Mouse (Mus musculus) myocyte (in vitro differentiated cells): ENCODE data around the gene Suds3.

Experiments used
- E2F4 ChIP-seq: IDR thresholded peaks from one replicate; pipeline ENCODE4 v1.6.1; 2011; ENCODE audit warnings: mild to moderate bottlenecking, control low read depth, moderate library complexity; ENCODE audit not compliant: insufficient read depth
- MAX ChIP-seq: IDR thresholded peaks from one replicate; pipeline ENCODE4 v1.6.1; 2011; ENCODE audit warnings: low read depth, mild to moderate bottlenecking, control low read depth
- MYOD1 ChIP-seq, 3 experiments: IDR thresholded peaks; one replicate each; pipeline ENCODE4 v1.6.1; 2011; ENCODE audit warnings: control low read depth in 2 of 3, low read depth in 2 of 3, mild to moderate bottlenecking in 2 of 3, moderate library complexity in 1 of 3; ENCODE audit not compliant: insufficient read length in 2 of 3, control insufficient read depth in 1 of 3
- MYOG ChIP-seq, 3 experiments: IDR thresholded peaks; one replicate each; pipeline ENCODE4 v1.6.1; 2011; ENCODE audit warnings: control low read depth in 2 of 3, low read depth in 2 of 3, mild to moderate bottlenecking in 2 of 3; ENCODE audit not compliant: insufficient read length in 2 of 3, control insufficient read depth in 1 of 3, insufficient read depth in 1 of 3
- POLR2A ChIP-seq: IDR thresholded peaks from one replicate; pipeline ENCODE4 v1.6.1; 2011; ENCODE audit warnings: low read depth, mild to moderate bottlenecking, control low read depth, moderate library complexity; ENCODE audit not compliant: insufficient read length
- TCF12 ChIP-seq: IDR thresholded peaks from one replicate; pipeline ENCODE4 v1.6.1; 2011; ENCODE audit warnings: mild to moderate bottlenecking, control low read depth; ENCODE audit not compliant: poor library complexity, insufficient read depth, severe bottlenecking
- TCF3 ChIP-seq: IDR thresholded peaks from one replicate; pipeline ENCODE4 v1.6.1; 2011; ENCODE audit warnings: low read depth, control low read depth; ENCODE audit not compliant: insufficient read length
- USF1 ChIP-seq: IDR thresholded peaks from one replicate; pipeline ENCODE4 v1.6.1; 2011; ENCODE audit warnings: low read depth, mild to moderate bottlenecking, control low read depth, moderate library complexity

DNA sequence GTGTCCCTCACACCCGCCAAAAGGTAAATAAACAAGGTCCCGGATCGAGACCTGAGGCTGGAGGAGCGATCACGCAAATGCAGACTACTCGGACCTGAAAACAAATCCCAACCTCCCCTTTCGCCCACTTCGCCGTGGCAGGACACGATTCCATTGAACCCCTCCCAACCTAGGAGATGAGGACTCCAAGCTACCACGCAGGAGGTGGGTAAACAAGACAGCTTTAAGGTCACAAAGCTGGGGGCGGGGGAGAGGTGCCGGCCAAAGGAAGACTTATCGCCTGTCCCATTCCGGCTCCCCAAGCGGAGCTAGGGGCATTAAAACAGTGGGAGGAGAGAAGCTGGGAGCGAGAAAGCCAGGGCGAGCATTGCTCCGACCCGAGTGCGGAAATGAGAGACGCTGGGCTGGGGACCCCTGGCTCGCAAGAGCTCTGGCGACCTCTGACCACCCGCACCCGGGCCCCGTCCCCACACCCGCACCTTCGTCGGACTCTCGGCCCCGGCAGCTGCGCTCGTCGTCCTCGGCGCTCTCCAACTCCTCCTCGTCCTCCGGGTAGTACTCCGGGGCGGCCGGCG, 633 bp downstream of the Suds3 start:
- no peak for TF ChIP-seq USF1
- TF ChIP-seq MYOD1 (IDR thresholded peaks at IDR 0.05; ENCODE audit: control insufficient read depth in 1 of 3, insufficient read length in 2 of 3, low read depth in 2 of 3), result no peak
- no peak for TF ChIP-seq MYOG (IDR thresholded peaks at IDR 0.05; ENCODE audit: control insufficient read depth in 1 of 3, insufficient read depth in 1 of 3, insufficient read length in 2 of 3, low read depth in 2 of 3)
- TF ChIP-seq MAX, result no peak
- TF ChIP-seq POLR2A, result no peak
- no peak for TF ChIP-seq E2F4
- TF ChIP-seq TCF12, result no peak
- no peak for TF ChIP-seq TCF3
